Mouse (Mus musculus): ENCODE measurements around the gene Cuedc2. TPM values are rescaled to one million over a fixed set of nuclear protein-coding genes. Genes with fewer than 3 reads are reported as not detected.

Gene Cuedc2
- polyA plus RNA-seq, 1 experiment from 2014 or later, result 154 TPM

- H3K9ac ChIP-seq, result peak within 1 kb of the TSS; percentile 70
- H3K36me3 ChIP-seq, result peaks cover 11% of the 10 kb centered on the region; the same call in 1 of the 2 replicates
- WGBS, result 2% methylated on average over 35 of the region's 35 CpGs
- peaks cover 58% of the 10 kb centered on the region for H3K27me3 ChIP-seq
- peak within 1 kb of the TSS; percentile 100 for H3K4me2 ChIP-seq
- peak within 1 kb of the TSS; percentile 76 for H3K4me3 ChIP-seq
- no peak for ATAC-seq (ENCODE audit: borderline replicate concordance, extremely low read depth, low FRiP score, low TSS enrichment)
- H3K4me1 ChIP-seq, result peaks cover 27% of the 10 kb centered on the region
- H3K9me3 ChIP-seq, result no peaks in the 10 kb centered on the region
- peak within 1 kb of the TSS; percentile 89 for H3K27ac ChIP-seq
These were observed 11.7 kb downstream of the Cuedc2 start, which contains the start of gene Psd for GRCm38 (mm10) chr19:46326756-46327305. TSS of gene Psd (minus strand) at chr19:46327156.

- peak overlapping the region; percentile 100; the same call in 1 of the 2 replicates for H3K4me2 ChIP-seq
- H3K4me3 ChIP-seq, result no peak overlapping the region; the same call in 1 of the 2 replicates
These were observed 12.3 kb downstream of the Cuedc2 start for GRCm38 (mm10) chr19:46326019-46326755.

GRCm38 (mm10) chr19:46324918-46325317, 13.6 kb downstream of the Cuedc2 start:
- WGBS, result 50% methylated on average over 5 of the region's 5 CpGs
- Histone ChIP-seq H3K27ac (no peak overlapping the region), H3K9ac (no peak overlapping the region), H3K4me1 (peaks cover 27% of the 10 kb centered on the region), H3K4me2 (no peak overlapping the region), H3K9me3 (no peaks in the 10 kb centered on the region), H3K36me3 (no peaks in the 10 kb centered on the region), H3K4me3 (no peak overlapping the region), H3K27me3 (peaks cover 77% of the 10 kb centered on the region)
- no peak for ATAC-seq (ENCODE audit: borderline replicate concordance, extremely low read depth, low FRiP score, low TSS enrichment)

More at GRCm38 (mm10) chr19:46326019-46326755, 12.3 kb downstream of the Cuedc2 start:
- ATAC-seq (ENCODE audit: borderline replicate concordance, extremely low read depth, low FRiP score, low TSS enrichment), result no peak
- WGBS, result 4% methylated on average over 29 of the region's 29 CpGs
- Histone ChIP-seq H3K9me3 (no peaks in the 10 kb centered on the region), H3K9ac (no peak overlapping the region), H3K27me3 (peaks cover 65% of the 10 kb centered on the region), H3K36me3 (peaks cover 8% of the 10 kb centered on the region; the same call in 1 of the 2 replicates), H3K4me1 (peaks cover 27% of the 10 kb centered on the region), H3K27ac (no peak overlapping the region)

- no peak for ATAC-seq (ENCODE audit: borderline replicate concordance, extremely low read depth, low FRiP score, low TSS enrichment)
- Histone ChIP-seq H3K36me3 (no peaks in the 10 kb centered on the region), H3K9me3 (no peaks in the 10 kb centered on the region), H3K27me3 (peaks cover 83% of the 10 kb centered on the region), H3K4me1 (peaks cover 22% of the 10 kb centered on the region), H3K27ac (no peak overlapping the region), H3K4me2 (no peak overlapping the region), H3K9ac (no peak overlapping the region), H3K4me3 (no peak overlapping the region)
- WGBS, result 57% methylated on average over 11 of the region's 11 CpGs
These were observed 14.1 kb downstream of the Cuedc2 start for GRCm38 (mm10) chr19:46324366-46324765.

- H3K27me3 ChIP-seq, result peaks cover 89% of the 10 kb centered on the region
These were observed 14.8 kb downstream of the Cuedc2 start for GRCm38 (mm10) chr19:46323716-46324115.

GRCm38 (mm10) chr19:46322996-46323572, 15.4 kb downstream of the Cuedc2 start:
- no peaks in the 10 kb centered on the region for H3K36me3 ChIP-seq
- peaks cover 21% of the 10 kb centered on the region for H3K4me1 ChIP-seq
- H3K9ac ChIP-seq, result no peak overlapping the region
- no peak for ATAC-seq (ENCODE audit: borderline replicate concordance, extremely low read depth, low FRiP score, low TSS enrichment)
- 67% methylated on average over 13 of the region's 13 CpGs for WGBS
- H3K27me3 ChIP-seq, result peaks cover 96% of the 10 kb centered on the region
- H3K4me3 ChIP-seq, result no peak overlapping the region
- H3K27ac ChIP-seq, result no peak overlapping the region
- no peak overlapping the region for H3K4me2 ChIP-seq
- no peaks in the 10 kb centered on the region for H3K9me3 ChIP-seq

More at GRCm38 (mm10) chr19:46323716-46324115, 14.8 kb downstream of the Cuedc2 start:
- no peak overlapping the region for H3K4me3 ChIP-seq
- WGBS, result 66% methylated on average over 5 of the region's 5 CpGs
- no peaks in the 10 kb centered on the region for H3K9me3 ChIP-seq
- H3K4me2 ChIP-seq, result no peak overlapping the region
- H3K27ac ChIP-seq, result no peak overlapping the region
- peaks cover 16% of the 10 kb centered on the region for H3K4me1 ChIP-seq
- H3K36me3 ChIP-seq, result no peaks in the 10 kb centered on the region
- H3K9ac ChIP-seq, result no peak overlapping the region
- ATAC-seq (ENCODE audit: borderline replicate concordance, extremely low read depth, low FRiP score, low TSS enrichment), result no peak

GRCm38 (mm10) chr19:46322144-46322995, 16.1 kb downstream of the Cuedc2 start:
- no peak overlapping the region for H3K27ac ChIP-seq
- H3K27me3 ChIP-seq, result peaks cover 99% of the 10 kb centered on the region
- H3K4me1 ChIP-seq, result peaks cover 22% of the 10 kb centered on the region
- no peaks in the 10 kb centered on the region for H3K36me3 ChIP-seq
- WGBS, result 46% methylated on average over 11 of the region's 11 CpGs
- no peak for ATAC-seq (ENCODE audit: borderline replicate concordance, extremely low read depth, low FRiP score, low TSS enrichment)
- H3K4me3 ChIP-seq, result no peak overlapping the region
- no peaks in the 10 kb centered on the region for H3K9me3 ChIP-seq
- no peak overlapping the region for H3K4me2 ChIP-seq
- H3K9ac ChIP-seq, result no peak overlapping the region

GRCm38 (mm10) chr19:46321101-46321943, 17.2 kb downstream of the Cuedc2 start:
- H3K36me3 ChIP-seq, result no peaks in the 10 kb centered on the region
- no peak overlapping the region for H3K4me3 ChIP-seq
- H3K27me3 ChIP-seq, result peaks cover 99% of the 10 kb centered on the region
- no peak overlapping the region for H3K4me2 ChIP-seq
- ATAC-seq (ENCODE audit: borderline replicate concordance, extremely low read depth, low FRiP score, low TSS enrichment), result no peak
- H3K9ac ChIP-seq, result no peak overlapping the region
- no peak overlapping the region for H3K27ac ChIP-seq
- peaks cover 15% of the 10 kb centered on the region for H3K4me1 ChIP-seq
- H3K9me3 ChIP-seq, result no peaks in the 10 kb centered on the region
- WGBS, result 24% methylated on average over 6 of the region's 6 CpGs

GRCm38 (mm10) chr19:46320076-46320785, 18.3 kb downstream of the Cuedc2 start:
- Histone ChIP-seq H3K4me2 (no peak overlapping the region), H3K27me3 (peaks cover 99% of the 10 kb centered on the region), H3K27ac (no peak overlapping the region), H3K4me3 (no peak overlapping the region), H3K9ac (no peak overlapping the region), H3K9me3 (no peaks in the 10 kb centered on the region), H3K4me1 (peaks cover 15% of the 10 kb centered on the region), H3K36me3 (no peaks in the 10 kb centered on the region)
- ATAC-seq (ENCODE audit: borderline replicate concordance, extremely low read depth, low FRiP score, low TSS enrichment), result no peak
- 69% methylated on average over 8 of the region's 8 CpGs for WGBS

- Histone ChIP-seq H3K27ac (no peak overlapping the region), H3K36me3 (no peaks in the 10 kb centered on the region), H3K4me2 (peak overlapping the region; percentile 64), H3K27me3 (peaks cover 99% of the 10 kb centered on the region), H3K9ac (no peak overlapping the region), H3K4me3 (no peak overlapping the region), H3K4me1 (peaks cover 22% of the 10 kb centered on the region), H3K9me3 (no peaks in the 10 kb centered on the region)
- no peak for ATAC-seq (ENCODE audit: borderline replicate concordance, extremely low read depth, low FRiP score, low TSS enrichment)
- 9% methylated on average over 16 of the region's 16 CpGs for WGBS
These were observed 19.7 kb downstream of the Cuedc2 start for GRCm38 (mm10) chr19:46318586-46319378.

Measured in lung, embryonic 15.5 days (tissue).